Mouse (Mus musculus): Measurements from ENCODE around the gene Cacng2. TPM values are rescaled to one million over a fixed set of nuclear protein-coding genes. Genes with fewer than 3 reads are reported as not detected.

The Cacng2 gene
- polyA plus RNA-seq, 1 experiment from 2014 or later = not detected

GRCm38 (mm10) chr15:78078776-78079628 lies 40.8 kb downstream of the Cacng2 start:
- WGBS = 67% methylated on average over 15 of the region's 15 CpGs
- no peak overlapping the region for H3K9ac ChIP-seq (ENCODE audit: low read depth, low read length)
- H3K9me3 ChIP-seq (replicated peaks; ENCODE audit: low read length) = no peaks in the 10 kb centered on the region
- no peak overlapping the region for H3K4me2 ChIP-seq (ENCODE audit: low read length)
- H3K4me1 ChIP-seq (replicated peaks; ENCODE audit: insufficient read depth, low read length) = no peaks in the 10 kb centered on the region
- ATAC-seq (replicated peaks; ENCODE audit: low FRiP score, low read depth) (no peak), DNase-seq (ENCODE audit: low spot score) (no peak)
- no peak overlapping the region for H3K4me3 ChIP-seq (replicated peaks; ENCODE audit: low read depth, low read length)
- no peaks in the 10 kb centered on the region for H3K27me3 ChIP-seq (ENCODE audit: insufficient read depth, low read length)
- H3K36me3 ChIP-seq (ENCODE audit: insufficient read depth, low read length) = no peaks in the 10 kb centered on the region
- no peak for TF ChIP-seq CTCF (IDR thresholded peaks at IDR 0.05; ENCODE audit: low read depth)
- no peak overlapping the region for H3K27ac ChIP-seq

DNA sequence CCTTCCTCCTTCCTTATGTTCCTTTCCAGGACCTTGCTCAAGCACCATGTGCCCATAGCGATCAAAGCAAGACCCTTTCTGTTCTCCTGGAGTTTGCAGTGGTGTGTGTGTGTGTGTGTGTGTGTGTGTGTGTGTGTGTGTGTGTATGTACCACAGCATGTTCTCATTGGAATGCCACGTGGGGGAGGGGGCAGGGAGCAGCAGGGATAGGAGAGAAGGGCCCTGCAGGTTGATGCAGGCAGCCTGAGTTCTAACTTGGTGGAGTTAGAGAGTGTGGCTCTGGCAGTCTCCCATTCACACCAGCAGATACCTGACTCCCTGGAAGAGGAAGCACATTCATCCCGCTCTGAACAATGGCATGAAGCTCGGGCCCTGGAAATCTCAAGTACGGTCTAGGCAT lies 41.6 kb downstream of the Cacng2 start:
- 69% methylated on average over 5 of the region's 5 CpGs for WGBS

DNA sequence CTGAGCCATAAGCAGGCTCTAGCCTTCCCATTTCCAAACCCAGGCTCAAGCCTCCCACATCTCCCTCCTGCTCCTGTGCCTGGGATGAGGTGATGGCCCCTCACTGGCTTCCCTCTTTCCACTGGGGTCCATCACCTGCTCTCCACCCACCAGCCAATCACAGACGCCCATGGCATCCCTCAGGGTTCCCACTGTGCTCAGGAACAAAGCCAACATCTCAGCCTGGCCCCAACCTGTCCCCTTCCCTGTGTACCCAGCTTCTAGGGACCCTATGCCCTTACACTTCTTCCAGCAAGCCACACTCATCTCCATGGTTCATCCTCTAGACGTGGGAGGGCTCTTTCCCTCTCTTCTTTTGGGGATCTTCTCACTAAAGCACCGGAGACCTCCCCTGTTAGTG lies 43.9 kb downstream of the Cacng2 start:
- no peaks in the 10 kb centered on the region for H3K4me1 ChIP-seq (replicated peaks; ENCODE audit: insufficient read depth, low read length)
- ATAC-seq (replicated peaks; ENCODE audit: low FRiP score, low read depth) (no peak), DNase-seq (ENCODE audit: low spot score) (no peak)
- no peak overlapping the region for H3K27ac ChIP-seq
- no peak overlapping the region for H3K9ac ChIP-seq (ENCODE audit: low read depth, low read length)
- H3K9me3 ChIP-seq (replicated peaks; ENCODE audit: low read length) = no peaks in the 10 kb centered on the region
- no peak for TF ChIP-seq CTCF (IDR thresholded peaks at IDR 0.05; ENCODE audit: low read depth)
- no peaks in the 10 kb centered on the region for H3K27me3 ChIP-seq (ENCODE audit: insufficient read depth, low read length)
- H3K4me2 ChIP-seq (ENCODE audit: low read length) = no peak overlapping the region
- H3K4me3 ChIP-seq (replicated peaks; ENCODE audit: low read depth, low read length) = no peak overlapping the region
- H3K36me3 ChIP-seq (ENCODE audit: insufficient read depth, low read length) = no peaks in the 10 kb centered on the region
- 36% methylated on average over 3 of the region's 3 CpGs for WGBS

More for the DNA sequence above, 41.6 kb downstream of the Cacng2 start:
- Histone ChIP-seq H3K9ac (ENCODE audit: low read depth, low read length) (no peak overlapping the region), H3K27me3 (ENCODE audit: insufficient read depth, low read length) (no peaks in the 10 kb centered on the region), H3K9me3 (replicated peaks; ENCODE audit: low read length) (no peaks in the 10 kb centered on the region), H3K36me3 (ENCODE audit: insufficient read depth, low read length) (no peaks in the 10 kb centered on the region), H3K4me3 (replicated peaks; ENCODE audit: low read depth, low read length) (no peak overlapping the region), H3K27ac (no peak overlapping the region), H3K4me1 (replicated peaks; ENCODE audit: insufficient read depth, low read length) (no peaks in the 10 kb centered on the region), H3K4me2 (ENCODE audit: low read length) (no peak overlapping the region)
- TF ChIP-seq CTCF (IDR thresholded peaks at IDR 0.05; ENCODE audit: low read depth) = no peak
- no peak for DNase-seq (ENCODE audit: low spot score)
- ATAC-seq (replicated peaks; ENCODE audit: low FRiP score, low read depth) = no peak

DNA sequence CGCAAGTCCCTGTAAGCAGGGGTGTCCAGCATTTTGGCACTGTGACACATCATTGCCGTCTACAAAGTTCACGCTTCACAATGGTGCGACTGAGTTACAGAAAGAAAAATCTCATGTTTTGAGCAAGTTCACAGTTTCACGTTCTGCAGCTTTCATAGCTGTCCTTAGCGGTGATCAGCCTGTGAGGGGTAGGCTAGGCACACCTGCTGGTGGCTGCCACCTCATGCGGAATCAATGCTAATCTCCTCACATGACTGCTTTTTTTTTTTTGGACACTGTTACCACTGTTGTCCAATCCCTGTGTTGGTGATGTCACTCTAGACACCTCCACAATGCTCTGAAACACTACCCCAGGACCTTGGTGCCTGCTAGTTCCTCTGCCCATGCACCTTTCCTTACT lies 46.7 kb downstream of the Cacng2 start:
- Histone ChIP-seq H3K27ac (no peak overlapping the region), H3K27me3 (ENCODE audit: insufficient read depth, low read length) (no peaks in the 10 kb centered on the region), H3K36me3 (ENCODE audit: insufficient read depth, low read length) (no peaks in the 10 kb centered on the region), H3K9ac (ENCODE audit: low read depth, low read length) (no peak overlapping the region), H3K9me3 (replicated peaks; ENCODE audit: low read length) (no peaks in the 10 kb centered on the region), H3K4me3 (replicated peaks; ENCODE audit: low read depth, low read length) (no peak overlapping the region), H3K4me1 (replicated peaks; ENCODE audit: insufficient read depth, low read length) (no peaks in the 10 kb centered on the region), H3K4me2 (ENCODE audit: low read length) (no peak overlapping the region)
- DNase-seq (ENCODE audit: low spot score) (no peak), ATAC-seq (replicated peaks; ENCODE audit: low FRiP score, low read depth) (no peak)
- WGBS = 88% methylated on average over 7 of the region's 7 CpGs
- TF ChIP-seq CTCF (IDR thresholded peaks at IDR 0.05; ENCODE audit: low read depth) = no peak

DNA sequence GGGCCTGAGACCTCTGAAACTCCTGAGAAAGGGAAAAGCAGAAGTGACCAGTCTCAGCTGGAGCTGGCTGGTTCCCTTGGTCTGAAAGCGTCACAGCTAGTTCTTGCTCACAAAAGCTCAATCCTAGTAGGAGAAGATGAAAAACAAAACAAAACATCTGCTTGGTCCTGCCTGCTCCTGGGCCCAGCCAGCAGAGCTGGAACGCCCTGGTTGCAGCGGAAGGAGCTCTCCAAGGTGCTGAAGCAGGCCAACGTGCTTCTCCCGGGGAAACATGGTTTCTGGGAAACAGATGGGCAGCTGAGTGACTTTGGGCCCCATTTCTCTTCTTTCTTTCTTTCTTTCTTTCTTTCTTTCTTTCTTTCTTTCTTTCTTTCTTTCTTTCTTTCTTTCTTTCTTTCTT lies 53.4 kb downstream of the Cacng2 start:
- WGBS = 2% methylated on average over 5 of the region's 5 CpGs
- Histone ChIP-seq H3K9ac (ENCODE audit: low read depth, low read length) (no peak overlapping the region), H3K4me1 (replicated peaks; ENCODE audit: insufficient read depth, low read length) (no peaks in the 10 kb centered on the region), H3K4me3 (replicated peaks; ENCODE audit: low read depth, low read length) (no peak overlapping the region), H3K27ac (no peak overlapping the region), H3K27me3 (ENCODE audit: insufficient read depth, low read length) (no peaks in the 10 kb centered on the region), H3K9me3 (replicated peaks; ENCODE audit: low read length) (no peaks in the 10 kb centered on the region), H3K4me2 (ENCODE audit: low read length) (no peak overlapping the region), H3K36me3 (ENCODE audit: insufficient read depth, low read length) (no peaks in the 10 kb centered on the region)
- ATAC-seq (replicated peaks; ENCODE audit: low FRiP score, low read depth) = no peak
- TF ChIP-seq CTCF (IDR thresholded peaks at IDR 0.05; ENCODE audit: low read depth) = no peak
- peak; percentile 85 for DNase-seq (ENCODE audit: low spot score)

DNA sequence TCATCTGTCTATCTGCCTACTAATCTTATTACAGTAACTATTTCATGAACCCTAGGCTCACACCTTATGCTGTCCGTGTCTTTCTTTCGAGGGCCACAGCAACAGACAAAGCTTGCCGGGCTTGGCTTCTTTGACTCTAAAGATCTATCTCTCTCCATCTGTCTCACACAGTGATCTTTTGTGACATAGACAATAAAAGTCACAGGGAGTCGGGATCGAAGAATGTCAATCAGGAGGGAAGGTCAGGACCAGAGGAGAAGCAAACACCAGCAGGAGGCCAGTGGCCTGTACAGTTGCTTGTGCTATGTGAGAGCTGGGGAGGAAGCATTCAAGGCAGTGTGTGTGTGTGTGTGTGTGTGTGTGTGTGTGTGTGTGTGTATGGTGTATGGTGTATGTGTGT lies 54.3 kb downstream of the Cacng2 start:
- H3K9ac ChIP-seq (ENCODE audit: low read depth, low read length) = no peak overlapping the region
- no peaks in the 10 kb centered on the region for H3K9me3 ChIP-seq (replicated peaks; ENCODE audit: low read length)
- no peak overlapping the region for H3K4me3 ChIP-seq (replicated peaks; ENCODE audit: low read depth, low read length)
- DNase-seq (ENCODE audit: low spot score) (no peak), ATAC-seq (replicated peaks; ENCODE audit: low FRiP score, low read depth) (no peak)
- no peaks in the 10 kb centered on the region for H3K27me3 ChIP-seq (ENCODE audit: insufficient read depth, low read length)
- H3K4me2 ChIP-seq (ENCODE audit: low read length) = no peak overlapping the region
- TF ChIP-seq CTCF (IDR thresholded peaks at IDR 0.05; ENCODE audit: low read depth) = no peak
- no peak overlapping the region for H3K27ac ChIP-seq
- no peaks in the 10 kb centered on the region for H3K4me1 ChIP-seq (replicated peaks; ENCODE audit: insufficient read depth, low read length)
- H3K36me3 ChIP-seq (ENCODE audit: insufficient read depth, low read length) = no peaks in the 10 kb centered on the region
- WGBS = 77% methylated on average over 5 of the region's 5 CpGs
